Mouse (Mus musculus): ENCODE data around the gene Slc7a15.

Gene Slc7a15

GRCm38 (mm10) chr12:8504131-8504530 is 94.7 kb downstream of the Slc7a15 start:
- no peak for DNase-seq

- peak; percentile 35 for DNase-seq
Observed at GRCm38 (mm10) chr12:8502546-8502945, 96.3 kb downstream of the Slc7a15 start.

GRCm38 (mm10) chr12:8501571-8502305 is 97.1 kb downstream of the Slc7a15 start:
- no peak for DNase-seq

DNA sequence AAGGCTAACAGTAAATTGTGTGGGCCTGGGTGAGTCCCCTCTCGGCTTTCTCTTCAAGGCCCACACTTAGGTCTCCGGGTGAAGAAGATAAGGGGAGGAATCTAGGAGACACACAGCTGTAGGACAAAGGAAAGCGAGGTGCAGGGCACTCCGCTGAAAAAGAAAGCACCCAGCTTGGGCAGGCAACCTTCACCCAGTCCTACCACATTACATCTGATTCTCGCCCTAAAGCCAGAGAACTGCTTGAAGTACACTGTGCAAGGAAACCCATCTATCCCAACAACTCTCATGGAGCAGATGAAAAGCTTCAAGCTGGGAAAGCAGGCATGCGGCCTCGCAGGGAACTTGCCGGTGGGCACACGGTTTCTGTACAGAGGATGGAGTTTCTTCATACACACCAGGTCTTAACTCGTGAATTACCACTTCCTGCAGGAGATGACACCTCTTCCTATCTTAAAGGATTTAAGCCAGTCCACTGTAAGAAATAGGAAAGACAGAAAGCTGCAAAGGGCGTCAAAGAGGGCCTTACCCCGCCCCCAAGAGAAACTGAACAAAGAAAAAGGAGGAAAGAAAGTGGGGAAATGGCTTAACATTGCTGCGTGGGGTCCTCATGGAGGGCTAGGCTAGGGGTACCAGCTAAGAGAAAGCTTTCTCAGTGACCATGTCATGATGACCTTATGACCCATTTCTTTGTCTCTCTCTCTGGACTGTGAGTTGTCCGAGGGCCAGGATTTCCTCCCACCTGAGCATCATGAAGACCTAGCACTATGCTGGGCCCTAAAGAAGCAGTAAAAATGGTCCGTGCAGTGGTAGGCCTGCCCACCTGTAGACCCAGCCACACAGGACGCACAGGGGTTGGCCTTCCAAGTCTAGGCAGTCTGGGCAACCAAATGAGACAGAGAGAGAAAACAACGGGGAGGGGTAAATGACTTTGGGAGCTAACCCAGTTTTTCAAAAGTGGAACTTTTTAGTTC is 98.0 kb downstream of the Slc7a15 start:
- peak; percentile 49 for DNase-seq

DNA sequence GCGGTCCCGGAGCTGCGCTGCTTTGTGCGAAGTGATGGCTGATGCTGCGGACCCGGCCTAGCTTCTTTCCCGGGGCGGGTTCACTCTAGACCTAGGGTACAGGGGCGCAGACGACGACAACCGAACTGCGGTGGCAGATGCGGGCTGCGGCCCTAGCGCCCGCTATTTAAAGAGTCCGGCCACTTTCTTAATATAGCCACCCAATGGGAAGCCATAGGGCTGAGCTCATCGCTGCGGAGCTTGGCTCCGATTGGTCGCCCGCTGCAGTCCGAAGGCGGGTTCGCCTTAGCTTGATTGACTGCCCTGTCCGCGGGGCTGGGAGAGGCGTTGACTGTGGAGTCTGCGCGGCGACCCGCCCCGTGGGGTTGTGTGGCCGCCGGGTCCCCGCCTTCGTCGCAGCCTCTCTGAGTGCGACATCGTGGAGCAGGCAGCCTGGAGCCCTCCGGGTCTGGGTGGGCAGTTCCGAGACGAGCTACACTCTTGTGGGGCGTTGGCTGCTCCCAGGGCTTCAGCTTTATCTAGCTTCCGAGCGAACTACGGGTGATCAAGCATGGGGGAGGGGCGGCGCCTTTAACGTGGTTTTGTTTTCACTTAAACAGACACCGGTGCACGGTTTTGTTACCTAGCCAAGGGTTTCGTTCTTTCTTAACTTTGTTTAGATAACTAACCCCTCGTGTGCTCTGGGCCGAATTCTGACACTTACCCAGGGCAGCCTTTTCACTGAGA is 98.8 kb downstream of the Slc7a15 start, which contains the start of gene Rhob:
Rhob (minus strand) TSS at position 139 of the 726 bp plus-strand sequence.
- peak; percentile 98 for DNase-seq

GRCm38 (mm10) chr12:8499001-8499870 is 99.6 kb downstream of the Slc7a15 start:
- DNase-seq = peak; percentile 83

DNA sequence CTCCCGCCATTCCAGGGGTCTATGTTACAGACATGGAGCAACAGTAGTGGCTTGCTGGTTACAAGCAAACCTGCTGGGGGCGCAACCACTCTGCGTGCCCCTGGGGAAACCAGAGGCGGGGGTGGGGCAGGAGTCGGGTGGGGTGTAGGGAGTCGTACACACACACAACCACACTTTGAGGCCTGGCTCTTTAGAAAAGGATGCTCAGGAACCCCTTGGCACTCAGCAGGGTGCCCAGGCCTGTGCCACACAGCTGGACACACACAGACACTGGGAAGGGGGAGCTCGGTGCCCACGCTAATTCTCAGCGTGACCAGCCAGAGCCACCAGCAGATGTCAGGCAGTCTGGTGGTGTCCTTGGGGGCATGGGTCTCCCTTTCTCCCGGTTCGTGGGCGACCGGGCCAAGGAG is 100.3 kb downstream of the Slc7a15 start:
- DNase-seq = no peak

DNA sequence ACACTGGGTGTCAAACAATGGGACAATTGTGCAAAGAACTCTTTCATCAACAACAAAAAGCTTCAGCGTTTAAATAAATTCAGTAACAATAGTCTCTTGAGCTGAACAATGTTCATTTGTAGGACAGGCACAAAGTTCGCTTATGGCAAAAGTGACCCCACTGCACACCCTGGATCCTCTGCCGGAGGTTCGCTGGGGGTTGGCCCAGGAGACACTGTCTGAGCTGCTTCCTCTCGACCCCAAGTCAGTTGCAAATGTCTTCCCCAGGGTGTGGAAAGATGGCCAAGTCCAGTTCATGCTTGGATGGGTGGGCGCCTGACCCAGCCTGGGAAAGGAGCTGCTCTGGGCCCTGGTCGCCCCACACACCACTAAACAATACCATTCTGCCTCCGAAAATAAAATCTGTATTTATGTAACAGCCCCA is 100.7 kb downstream of the Slc7a15 start:
- DNase-seq = peak; percentile 62

DNA sequence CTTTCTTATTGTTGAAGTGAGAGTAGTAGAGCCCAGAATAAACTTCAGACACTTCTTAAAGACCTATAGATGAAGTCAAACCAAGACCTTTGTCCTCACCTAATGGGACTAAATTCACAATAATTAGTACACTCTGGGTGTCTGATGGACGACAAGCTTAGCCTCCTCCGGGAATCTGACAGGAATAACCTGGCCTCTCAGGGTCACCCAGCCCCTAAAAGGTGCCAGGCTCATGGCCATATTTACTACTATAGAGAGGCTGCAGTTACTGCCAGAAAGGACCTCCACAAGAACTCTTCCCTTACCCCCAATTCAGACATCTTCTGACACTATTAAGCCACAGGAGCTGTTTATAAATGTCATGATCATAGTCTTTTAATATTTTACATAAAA is 101.6 kb downstream of the Slc7a15 start:
- DNase-seq = no peak

GRCm38 (mm10) chr12:8496679-8497313 is 102.1 kb downstream of the Slc7a15 start:
- DNase-seq = no peak

DNA sequence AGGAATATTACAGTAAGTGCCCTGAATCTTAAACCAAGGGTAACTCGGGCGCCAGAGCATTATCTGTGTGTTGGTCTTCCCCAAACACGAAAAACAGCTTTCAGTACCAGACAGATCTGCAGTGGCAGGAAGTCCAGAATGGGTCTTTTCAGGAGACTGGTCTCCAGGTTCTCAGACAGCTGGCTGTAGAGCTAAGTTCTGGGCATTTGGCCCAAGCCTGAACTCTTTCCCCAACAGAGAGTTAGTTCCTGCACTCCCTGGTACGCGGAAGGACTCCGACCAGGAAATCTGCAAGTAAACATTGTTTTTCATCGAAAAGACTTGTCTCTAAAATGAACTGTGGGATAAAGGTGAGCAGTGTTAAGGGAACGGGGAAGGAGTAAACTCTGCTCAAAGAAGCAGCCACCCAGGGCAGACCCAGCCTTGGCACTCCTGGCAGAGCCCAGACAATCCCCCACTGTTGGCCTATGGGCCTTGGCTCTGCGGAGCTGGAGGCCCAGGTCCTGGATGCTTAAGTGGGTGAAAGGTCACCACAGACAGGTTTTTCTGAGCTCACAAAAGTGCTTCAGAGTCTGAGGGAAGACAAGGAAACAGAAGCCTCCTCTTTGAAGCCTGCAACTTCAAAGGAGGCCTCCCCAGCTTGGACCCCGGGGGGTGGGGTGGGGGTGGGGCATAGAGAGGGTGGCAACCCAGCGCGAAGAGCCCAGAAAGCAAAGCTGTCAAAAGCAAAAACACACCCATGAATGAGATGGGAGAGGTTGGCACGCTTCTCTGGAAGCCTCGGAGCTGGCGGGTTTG is 102.8 kb downstream of the Slc7a15 start:
- peak; percentile 28 for DNase-seq

DNA sequence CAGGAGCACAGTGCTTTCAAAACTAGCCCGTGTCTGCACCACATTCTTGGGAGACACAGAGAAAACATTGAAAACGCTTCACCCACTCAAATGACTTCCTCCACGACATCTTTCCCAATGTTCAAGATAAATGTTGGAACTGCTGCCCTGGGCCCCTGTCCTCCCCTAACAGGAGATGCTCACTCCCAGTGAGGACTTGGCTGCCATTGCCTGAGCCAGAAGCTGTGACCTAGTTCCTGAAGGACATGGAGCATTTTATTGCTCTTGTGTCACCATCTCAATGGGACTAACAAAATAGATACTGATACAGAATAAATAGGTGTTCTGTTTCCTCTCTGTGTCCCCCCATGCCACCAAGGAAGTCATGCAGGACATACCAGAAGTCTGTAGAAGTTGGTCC is 104.2 kb downstream of the Slc7a15 start:
- DNase-seq = no peak

GRCm38 (mm10) chr12:8493386-8493785 is 105.5 kb downstream of the Slc7a15 start:
- no peak for DNase-seq

DNA sequence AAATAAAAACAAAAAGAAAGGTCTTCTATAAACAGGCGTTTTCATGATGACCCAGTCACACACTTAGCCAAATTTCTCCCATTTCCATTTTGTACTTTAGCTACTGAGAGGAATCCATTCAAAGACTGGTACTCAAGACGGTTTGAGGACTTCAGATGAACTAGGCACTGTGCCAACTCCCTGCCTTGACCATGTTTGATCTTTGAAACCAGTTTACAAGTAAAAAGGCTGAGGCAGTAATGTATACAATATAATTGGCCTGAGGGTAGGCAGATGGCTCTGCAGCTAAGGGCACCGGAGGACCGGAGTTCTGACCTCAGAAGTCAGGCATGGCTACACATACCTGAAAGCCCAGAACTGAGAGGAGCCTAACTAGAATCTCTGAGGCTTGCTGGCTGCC is 109.8 kb downstream of the Slc7a15 start:
- DNase-seq = no peak

DNA sequence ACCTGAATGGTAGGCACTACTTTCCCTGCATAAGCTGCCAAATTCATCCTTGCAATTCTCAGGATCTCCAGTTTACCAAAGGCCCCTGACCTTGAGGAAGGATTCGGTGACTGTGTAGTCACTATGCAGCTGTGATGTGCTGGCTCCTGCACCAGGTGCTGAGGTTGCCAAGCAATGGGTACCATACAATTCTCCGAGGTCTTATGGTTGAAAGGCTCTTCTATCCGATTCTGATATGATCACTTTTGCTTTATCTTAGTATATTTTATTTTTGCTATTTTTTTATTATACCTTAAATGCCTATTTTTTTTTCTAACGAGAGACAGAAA is 110.2 kb downstream of the Slc7a15 start:
- no peak for DNase-seq

DNA sequence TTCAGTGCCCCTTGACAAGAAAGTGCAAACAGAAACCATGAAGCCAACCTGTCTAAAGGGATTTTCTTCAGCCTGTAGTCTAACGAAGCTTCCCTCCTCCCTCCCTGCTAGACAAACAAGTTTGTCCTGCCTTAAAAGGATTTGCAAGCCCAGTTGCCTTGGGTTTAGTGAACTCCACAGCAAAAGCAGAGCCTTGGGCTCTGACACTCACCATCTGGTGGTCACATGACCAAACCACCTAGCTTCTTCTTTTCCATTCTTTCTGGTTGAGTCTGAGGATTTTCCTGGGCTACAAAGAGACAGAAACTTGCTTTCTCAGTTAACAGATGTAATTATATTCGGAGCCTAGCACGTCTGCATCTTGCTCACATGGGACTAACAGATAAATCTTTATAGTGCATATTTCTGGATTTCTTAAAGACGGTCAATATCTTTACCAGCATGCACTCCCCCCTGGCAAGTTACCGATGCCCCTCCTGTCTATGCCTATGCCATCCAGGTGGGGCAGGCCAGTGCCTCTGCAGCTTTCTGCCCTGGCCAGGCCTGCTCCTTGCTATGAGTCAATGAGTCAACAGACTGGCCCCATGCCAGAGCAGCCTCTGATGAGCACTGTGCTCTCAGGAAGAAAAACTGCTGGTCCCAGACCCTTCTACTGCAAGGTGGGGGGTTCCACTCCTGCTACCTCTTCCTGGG is 110.8 kb downstream of the Slc7a15 start:
- DNase-seq = peak; percentile 37

GRCm38 (mm10) chr12:8487281-8487680 is 111.6 kb downstream of the Slc7a15 start:
- no peak for DNase-seq

DNA sequence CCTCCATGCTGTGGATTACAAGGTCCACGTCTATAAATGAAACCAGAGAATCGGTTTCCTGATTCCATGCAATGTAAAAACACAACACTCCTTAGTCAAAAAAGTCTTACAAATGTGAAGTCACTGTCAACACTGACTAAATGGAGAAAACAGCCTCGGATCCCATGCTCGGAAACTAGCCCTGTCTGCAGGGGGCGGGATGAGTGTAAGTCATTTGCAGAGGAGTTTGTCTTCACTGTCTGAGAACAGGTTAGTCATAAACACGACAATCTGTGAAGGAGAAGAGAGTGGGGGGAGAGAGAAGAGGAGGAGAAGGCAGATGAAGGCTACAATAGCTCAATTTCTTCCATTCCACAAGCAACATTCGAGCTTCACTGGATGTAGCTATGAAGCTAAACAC is 113.6 kb downstream of the Slc7a15 start:
- no peak for DNase-seq

GRCm38 (mm10) chr12:8482169-8482568 is 116.7 kb downstream of the Slc7a15 start:
- no peak for DNase-seq
